10 mouse cellular contexts compared by ENCODE assay signal in the genomic region with DNA sequence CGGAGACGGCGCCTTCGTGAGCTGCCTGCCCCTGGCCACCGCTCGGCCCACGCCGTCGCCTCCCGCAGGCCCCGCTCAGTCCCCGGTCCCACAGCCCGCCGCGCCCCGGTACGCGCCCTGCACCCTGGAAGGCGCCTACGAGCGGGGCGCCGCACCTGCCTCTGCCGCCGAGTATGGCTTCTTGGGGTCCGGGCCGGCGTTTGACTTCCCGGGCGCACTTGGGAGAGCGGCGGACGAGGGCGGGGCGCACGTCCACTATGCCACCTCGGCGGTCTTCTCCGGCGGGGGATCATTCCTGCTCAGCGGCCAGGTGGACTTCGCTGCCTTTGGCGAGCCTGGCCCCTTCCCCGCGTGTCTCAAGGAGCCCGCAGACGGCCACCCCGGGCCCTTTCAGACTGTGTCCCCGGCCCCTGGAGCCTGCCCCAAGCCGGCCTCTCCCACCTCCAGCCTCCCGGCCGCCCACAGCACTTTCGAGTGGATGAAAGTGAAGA. TPM values are rescaled to one million over a fixed set of nuclear protein-coding genes. Genes with fewer than 3 reads are reported as not detected.
DNase-seq lines count a peak whose midpoint lies in the region; ATAC-seq and TF ChIP-seq lines count a peak whose summit lies in the region.
"Had no signal": no experiment of that assay in that cellular context is flagged by ENCODE, and none has a peak within 500 bp of the region (broad histone marks: within the 10 kb centered on the region; RNA-seq: fewer than 3 reads in every experiment).

No protein-coding gene starts in this region.

- no peaks in the 10 kb centered on the region for H3K36me3 ChIP-seq in heart, adult 2 months (ENCODE audit: control insufficient read depth, insufficient read depth, low read length)
- no peaks in the 10 kb centered on the region for H3K36me3 ChIP-seq in G1E (replicated peaks)
- H3K36me3 ChIP-seq in hindbrain, embryonic 11.5 days (ENCODE audit: control insufficient read depth, insufficient read depth, low read length) = no peaks in the 10 kb centered on the region
- no peaks in the 10 kb centered on the region for H3K36me3 ChIP-seq in midbrain, embryonic 10.5 days

- peaks cover 20% of the 10 kb centered on the region for H3K27me3 ChIP-seq in heart, adult 2 months (ENCODE audit: control insufficient read depth, insufficient read depth, low read length)
- H3K27me3 ChIP-seq in G1E (ENCODE audit: insufficient read depth, low read length) = peaks cover 20% of the 10 kb centered on the region
- peaks cover 49% of the 10 kb centered on the region for H3K27me3 ChIP-seq in hindbrain, embryonic 11.5 days (ENCODE audit: control insufficient read depth, insufficient read depth, low read length)
- peaks cover 93% of the 10 kb centered on the region for H3K27me3 ChIP-seq in midbrain, embryonic 10.5 days (ENCODE audit: low read depth, poor library complexity, severe bottlenecking)

- peaks cover 8% of the 10 kb centered on the region for H3K9me3 ChIP-seq in G1E (replicated peaks)
- no peaks in the 10 kb centered on the region for H3K9me3 ChIP-seq in hindbrain, embryonic 11.5 days (ENCODE audit: control insufficient read depth, low read length)
- H3K9me3 ChIP-seq in midbrain, embryonic 10.5 days (replicated peaks) = no peaks in the 10 kb centered on the region

- no peak for TF ChIP-seq POLR2A in heart, adult 2 months (IDR thresholded peaks at IDR 0.05; ENCODE audit: insufficient read depth, low read depth, low read length)

- no peak for TF ChIP-seq CTCF in heart, adult 2 months (IDR thresholded peaks at IDR 0.05)
- no peak for TF ChIP-seq CTCF in G1E (IDR thresholded peaks at IDR 0.05; ENCODE audit: low read depth, low read length)

- intact Hi-C loops in heart, adult 2 months (cut with DNase I) = no loop called here

- no peaks in the 10 kb centered on the region for H3K79me2 ChIP-seq in heart, adult 2 months (replicated peaks; ENCODE audit: control insufficient read depth, insufficient read depth, low read length)

- WGBS in heart, adult 2 months = 2% methylated on average over 46 of the region's 53 CpGs
- 5% methylated on average over 19 of the region's 53 CpGs for WGBS in hindbrain, embryonic 11.5 days
- 2% methylated on average over 53 of the region's 53 CpGs for WGBS in midbrain, embryonic 10.5 days

- peak overlapping the region; percentile 41 for H3K4me3 ChIP-seq in heart, adult 2 months
- H3K4me3 ChIP-seq in G1E (ENCODE audit: low read depth, low read length) = peak overlapping the region; percentile 13; the same call in 1 of the 2 replicates
- peak overlapping the region; percentile 48 for H3K4me3 ChIP-seq in hindbrain, embryonic 11.5 days (ENCODE audit: low read depth, low read length)
- peak overlapping the region; percentile 55 for H3K4me3 ChIP-seq in midbrain, embryonic 10.5 days

- no peak overlapping the region for H3K27ac ChIP-seq in heart, adult 2 months
- H3K27ac ChIP-seq in hindbrain, embryonic 11.5 days (ENCODE audit: low read depth, low read length) = no peak overlapping the region
- no peak overlapping the region for H3K27ac ChIP-seq in midbrain, embryonic 10.5 days (replicated peaks)

- H3K9ac ChIP-seq in heart, adult 2 months (ENCODE audit: low read depth, low read length) = peak overlapping the region; percentile 41; the same call in 1 of the 2 replicates
- peak overlapping the region; percentile 49 for H3K9ac ChIP-seq in hindbrain, embryonic 11.5 days (ENCODE audit: low read depth, low read length)

- ATAC-seq in G1E (ENCODE audit: extremely low read depth, insufficient number of reproducible peaks, low FRiP score, poor library complexity, severe bottlenecking) = no peak
- ATAC-seq in hindbrain, embryonic 11.5 days (ENCODE audit: low FRiP score) = peak; percentile 38; the same call in 1 of the 2 replicates

- no peak for DNase-seq in heart, adult 2 months
- DNase-seq in heart, adult 8-10 months (ENCODE audit: low spot score) = no peak
- DNase-seq in G1E (ENCODE audit: low spot score) = no peak
- DNase-seq in hindbrain, embryonic 11.5 days (ENCODE audit: low spot score) = peak; percentile 43
- DNase-seq in midbrain, embryonic 10.5 days (ENCODE audit: low spot score) = no peak
- no peak for DNase-seq in layer of hippocampus, postnatal 25 days (ENCODE audit: extremely low spot score in 1 of 2, low spot score in 1 of 2)
- DNase-seq in yolk sac, embryonic 10.5 days (ENCODE audit: low spot score) = no peak
- no peak for DNase-seq in retina, embryonic 14.5 days (ENCODE audit: low spot score)
- DNase-seq: layer of hippocampus, adult 9-11 months had no signal

- H3K4me2 ChIP-seq in hindbrain, embryonic 11.5 days (replicated peaks; ENCODE audit: low read depth, low read length) = peak overlapping the region; percentile 91

- no peaks in the 10 kb centered on the region; the same call in 1 of the 2 replicates for H3K4me1 ChIP-seq in heart, adult 2 months (ENCODE audit: control insufficient read depth, insufficient read depth, low read length)
- no peaks in the 10 kb centered on the region for H3K4me1 ChIP-seq in G1E (ENCODE audit: insufficient read depth, low read depth, low read length)
- H3K4me1 ChIP-seq in hindbrain, embryonic 11.5 days (replicated peaks; ENCODE audit: control insufficient read depth, insufficient read depth, low read length) = peaks cover 9% of the 10 kb centered on the region; the same call in 1 of the 2 replicates
- H3K4me1 ChIP-seq in midbrain, embryonic 10.5 days = peaks cover 21% of the 10 kb centered on the region

- TF ChIP-seq EP300 in heart, adult 2 months (IDR thresholded peaks at IDR 0.05; ENCODE audit: insufficient read depth, low read depth, low read length) = no peak

RNA-seq across cellular contexts. Expression of a gene that starts 0.5 kb away (rescaled TPM):
- total RNA-seq in heart, adult 2 months (2021) = not detected
- not detected in 2 replicates for polyA plus RNA-seq in heart, adult 2 months (2012; rRNA removed)
- not detected for total RNA-seq in heart, adult 8-10 months (2022)
- total RNA-seq in G1E (2014; fragmentation: Nextera tagmentation) (not detected in 2 replicates), G1E (2017) (0.05 and 0.06 TPM in 2 replicates)
- not detected in 2 replicates for polyA plus RNA-seq in G1E (2012)
- 1.5 and 1.7 TPM in 2 replicates for polyA plus RNA-seq in hindbrain, embryonic 11.5 days (2014; fragmentation: Nextera tagmentation; extraction: Ambion mirVana)
- not detected in 2 replicates for polyA plus RNA-seq in midbrain, embryonic 10.5 days (2016; fragmentation: Nextera tagmentation; extraction: Ambion mirVana)
- under 1 TPM; 0.20 to 0.26 TPM for total RNA-seq in layer of hippocampus, postnatal 25 days (2021)
- polyA plus RNA-seq: spleen, adult 2 months had no signal

RNA-seq across cellular contexts. Expression of a gene that starts 36.8 kb away (rescaled TPM):
- total RNA-seq in heart, adult 2 months (2021) = under 1 TPM in 1 of 2 experiments, not detected in 1; 0.14 TPM
- 0.04 and 0.20 TPM in 2 replicates for polyA plus RNA-seq in heart, adult 2 months (2012; rRNA removed)
- total RNA-seq in heart, adult 8-10 months (2022) = not detected
- total RNA-seq in G1E (2014; fragmentation: Nextera tagmentation) = 1.2 TPM in 1 of 2 replicates, not detected in the other
- 0.23 and 0.33 TPM in 2 replicates for total RNA-seq in G1E (2017)
- 0.52 and 0.55 TPM in 2 replicates for polyA plus RNA-seq in G1E (2012)
- 0.73 and 0.89 TPM in 2 replicates for polyA plus RNA-seq in hindbrain, embryonic 11.5 days (2014; fragmentation: Nextera tagmentation; extraction: Ambion mirVana)
- not detected in 2 replicates for polyA plus RNA-seq in midbrain, embryonic 10.5 days (2016; fragmentation: Nextera tagmentation; extraction: Ambion mirVana)
- not detected for total RNA-seq in layer of hippocampus, postnatal 25 days (2021)
- polyA plus RNA-seq: spleen, adult 2 months had no signal

RNA-seq across cellular contexts. Expression of a gene that starts 51.6 kb away (rescaled TPM):
- under 1 TPM; 0.21 to 0.45 TPM for total RNA-seq in heart, adult 2 months (2021)
- polyA plus RNA-seq in heart, adult 2 months (2012; rRNA removed) = 0.53 and 1.0 TPM in 2 replicates
- under 1 TPM; 0.32 to 0.79 (median 0.38) TPM for total RNA-seq in heart, adult 8-10 months (2022)
- total RNA-seq in G1E (2014; fragmentation: Nextera tagmentation) (4.7 and 8.7 TPM in 2 replicates), G1E (2017) (2.6 and 4.4 TPM in 2 replicates)
- 10.8 and 14.3 TPM in 2 replicates for polyA plus RNA-seq in G1E (2012)
- 3.3 and 3.7 TPM in 2 replicates for polyA plus RNA-seq in hindbrain, embryonic 11.5 days (2014; fragmentation: Nextera tagmentation; extraction: Ambion mirVana)
- polyA plus RNA-seq in midbrain, embryonic 10.5 days (2016; fragmentation: Nextera tagmentation; extraction: Ambion mirVana) = not detected in 2 replicates
- not detected for total RNA-seq in layer of hippocampus, postnatal 25 days (2021)

RNA-seq across cellular contexts. Expression of a gene that starts 51.6 kb away (rescaled TPM):
- not detected for total RNA-seq in heart, adult 2 months (2021)
- polyA plus RNA-seq in heart, adult 2 months (2012; rRNA removed) = 0.06 TPM in 1 of 2 replicates, not detected in the other
- under 1 TPM in 1 of 4 experiments, not detected in 3; 0.16 TPM for total RNA-seq in heart, adult 8-10 months (2022)
- total RNA-seq in G1E (2014; fragmentation: Nextera tagmentation) (0.29 and 0.75 TPM in 2 replicates), G1E (2017) (0.22 TPM in 1 of 2 replicates, not detected in the other)
- 0.17 TPM in 1 of 2 replicates, not detected in the other for polyA plus RNA-seq in G1E (2012)
- polyA plus RNA-seq in hindbrain, embryonic 11.5 days (2014; fragmentation: Nextera tagmentation; extraction: Ambion mirVana) = 49.5 and 58.0 TPM in 2 replicates
- 0.06 TPM in 1 of 2 replicates, not detected in the other for polyA plus RNA-seq in midbrain, embryonic 10.5 days (2016; fragmentation: Nextera tagmentation; extraction: Ambion mirVana)
- total RNA-seq in layer of hippocampus, postnatal 25 days (2021) = not detected
- polyA plus RNA-seq: spleen, adult 2 months had no signal

RNA-seq across cellular contexts. Expression of a gene that starts 58.9 kb away (rescaled TPM):
- total RNA-seq in heart, adult 2 months (2021) = 1 to 10 TPM in 1 of 2 experiments, under 1 TPM in 1; 0.61 to 1.0 TPM
- polyA plus RNA-seq in heart, adult 2 months (2012; rRNA removed) = 0.59 and 0.61 TPM in 2 replicates
- total RNA-seq in heart, adult 8-10 months (2022) = 1 to 10 TPM in 1 of 4 experiments, under 1 TPM in 3; 0.53 to 1.5 (median 0.76) TPM
- total RNA-seq in G1E (2014; fragmentation: Nextera tagmentation) = not detected in 2 replicates
- not detected in 2 replicates for total RNA-seq in G1E (2017)
- polyA plus RNA-seq in G1E (2012) = not detected in 2 replicates
- polyA plus RNA-seq in hindbrain, embryonic 11.5 days (2014; fragmentation: Nextera tagmentation; extraction: Ambion mirVana) = 0.19 and 0.50 TPM in 2 replicates
- polyA plus RNA-seq in midbrain, embryonic 10.5 days (2016; fragmentation: Nextera tagmentation; extraction: Ambion mirVana) = not detected in 2 replicates
- not detected for total RNA-seq in layer of hippocampus, postnatal 25 days (2021)
